Mouse (Mus musculus) embryonic facial prominence, embryonic 14.5 days (tissue): ENCODE measurements around the gene Olfr1030. TPM values are rescaled to one million over a fixed set of nuclear protein-coding genes. Genes with fewer than 3 reads are reported as not detected.
"Not testable (repeated sequence)": the region's sequence is repeated elsewhere in the genome, so short reads cannot be mapped to it uniquely, and the experiment has no call there.

Source experiments
- ATAC-seq: fragments of 200-750 bp; cut with Nextera tagmentation; 2 replicates; pipeline ENCODE4 v1.8.0; 2017; ENCODE audit warnings: low read depth, moderate number of reproducible peaks, moderate TSS enrichment
- DNase-seq: peaks from one replicate; pipeline ENCODE4 v3.0.0-alpha.2; 2015; ENCODE audit warnings: low spot score
- H3K27ac ChIP-seq: fragments of 300-500 bp; sonication (generic); replicated peaks from 2 replicates; pipeline ENCODE4 v1.5.1; 2014; ENCODE audit warnings: low read depth, mild to moderate bottlenecking, low read length, moderate library complexity
- H3K27me3 ChIP-seq: fragments of 300-500 bp; sonication (generic); replicated peaks from 2 replicates; pipeline ENCODE4 v1.6.1; 2014; ENCODE audit warnings: low read length; ENCODE audit not compliant: control insufficient read depth, insufficient read depth
- H3K36me3 ChIP-seq: fragments of 300-500 bp; sonication (generic); 2 replicates; pipeline ENCODE4 v1.6.1; 2014; ENCODE audit warnings: low read length, mixed read lengths; ENCODE audit not compliant: control insufficient read depth, insufficient read depth
- H3K4me1 ChIP-seq: fragments of 300-500 bp; sonication (generic); 2 replicates; pipeline ENCODE4 v1.6.1; 2014; ENCODE audit warnings: antibody characterized with exemption, low read length; ENCODE audit not compliant: control insufficient read depth, insufficient read depth
- H3K4me2 ChIP-seq: fragments of 300-500 bp; sonication (generic); 2 replicates; pipeline ENCODE4 v1.6.1; 2014; ENCODE audit warnings: low read depth, mild to moderate bottlenecking, low read length, moderate library complexity, mixed read lengths
- H3K4me3 ChIP-seq: fragments of 300-500 bp; sonication (generic); 2 replicates; pipeline ENCODE4 v1.5.1; 2014; ENCODE audit warnings: low read depth, mild to moderate bottlenecking, low read length
- H3K9ac ChIP-seq: fragments of 300-500 bp; sonication (generic); 2 replicates; pipeline ENCODE4 v1.6.1; 2014; ENCODE audit warnings: low read depth, mild to moderate bottlenecking, low read length, moderate library complexity, mixed read lengths
- H3K9me3 ChIP-seq: fragments of 300-500 bp; sonication (generic); 2 replicates; pipeline ENCODE4 v1.6.1; 2016; ENCODE audit warnings: low read length; ENCODE audit not compliant: control insufficient read depth
- WGBS: fragments of 180-500 bp; shearing (Covaris S2); extraction: QIAGEN DNeasy Blood & Tissue Kit; methylation state at CpG from one replicate; pipeline ENCODE4 v1.1.7; 2014; 5-methylcytosine and 5-hydroxymethylcytosine counted together
- polyA plus RNA-seq: library from polyadenylated mRNA; unstranded; fragments of >200 nt; fragmentation: Nextera tagmentation; extraction: Ambion mirVana; gene quantifications from 2 replicates; pipeline ENCODE4 v1.2.1, GENCODE M21; 2014

Gene Olfr1030
- polyA plus RNA-seq = 0.07 TPM in 1 of 2 replicates, not detected in the other

GRCm38 (mm10) chr2:85978976-85979375, at the start of gene Olfr1030:
Olfr1030 (plus strand) TSS chr2:85979276.
- Histone ChIP-seq H3K4me3 (no peak within 1 kb of the TSS), H3K36me3 (no peaks in the 10 kb centered on the region), H3K27me3 (no peaks in the 10 kb centered on the region), H3K9ac (no peak within 1 kb of the TSS), H3K4me2 (no peak within 1 kb of the TSS), H3K4me1 (no peaks in the 10 kb centered on the region), H3K9me3 (no peaks in the 10 kb centered on the region), H3K27ac (no peak within 1 kb of the TSS)
- DNase-seq = no peak
- ATAC-seq = no peak
- 61% methylated on average over 1 of the region's 1 CpGs for WGBS

DNA sequence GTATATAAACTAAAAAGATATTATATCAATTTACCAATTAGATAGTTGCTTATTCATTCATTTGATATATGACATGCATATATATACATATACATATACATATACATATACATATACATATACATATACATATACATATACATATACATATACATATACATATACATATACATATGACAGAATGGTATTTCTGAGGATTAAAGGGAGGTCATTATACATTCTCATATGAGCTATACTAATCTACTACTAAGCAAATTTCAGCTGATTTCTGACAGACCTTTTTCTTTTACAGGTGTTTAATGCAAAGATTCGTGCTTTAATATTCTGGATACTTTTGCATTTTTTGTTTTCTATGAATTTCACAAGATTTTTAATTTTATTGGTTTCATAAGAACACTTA, 28.9 kb upstream of the Olfr1030 start, which contains the start of gene Olfr1028:
TSS of gene Olfr1028 (plus strand) at position 301 of the 400 bp plus-strand sequence.
- no peak for ATAC-seq
- no peak within 1 kb of the TSS for H3K4me3 ChIP-seq
- no peaks in the 10 kb centered on the region for H3K27me3 ChIP-seq
- no peak within 1 kb of the TSS for H3K4me2 ChIP-seq
- H3K36me3 ChIP-seq = no peaks in the 10 kb centered on the region
- no peak within 1 kb of the TSS for H3K27ac ChIP-seq
- no peak for DNase-seq
- no peaks in the 10 kb centered on the region for H3K9me3 ChIP-seq
- WGBS = 80% methylated on average over 1 of the region's 1 CpGs
- H3K9ac ChIP-seq = no peak within 1 kb of the TSS
- H3K4me1 ChIP-seq = no peaks in the 10 kb centered on the region

- Histone ChIP-seq H3K27me3 (no peaks in the 10 kb centered on the region), H3K4me2 (no peak within 1 kb of the TSS), H3K9me3 (no peaks in the 10 kb centered on the region), H3K4me3 (no peak within 1 kb of the TSS), H3K36me3 (no peaks in the 10 kb centered on the region), H3K4me1 (no peaks in the 10 kb centered on the region), H3K9ac (no peak within 1 kb of the TSS), H3K27ac (no peak within 1 kb of the TSS)
- WGBS = 83% methylated on average over 2 of the region's 2 CpGs
- ATAC-seq (no peak), DNase-seq (no peak)
Observed at GRCm38 (mm10) chr2:85973595-85973994, 5.5 kb upstream of the Olfr1030 start, which contains the start of gene Olfr1029. Olfr1029 (plus strand) TSS chr2:85973895.

DNA sequence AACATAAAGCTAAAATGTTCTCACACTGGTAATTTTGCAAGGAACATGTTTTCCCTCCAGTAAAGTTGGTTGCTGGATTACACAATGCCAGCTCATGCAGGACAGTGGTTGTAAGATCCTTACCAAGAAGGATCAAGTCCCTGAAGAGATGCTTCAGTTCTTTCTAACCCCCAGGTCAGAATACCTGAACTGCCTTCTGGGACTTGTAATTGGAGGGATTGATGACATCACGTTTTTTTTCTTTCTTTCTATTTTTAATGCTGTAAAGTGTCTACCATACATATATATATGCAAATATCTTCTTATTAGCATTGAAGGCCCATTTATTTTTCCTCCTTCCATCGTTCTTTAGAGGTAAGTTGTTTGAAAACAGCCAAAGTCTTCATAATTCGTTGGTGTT, 10.9 kb downstream of the Olfr1030 start, which contains the start of gene Olfr1031:
TSS of gene Olfr1031 (plus strand) at position 301 of the 400 bp plus-strand sequence.
- Histone ChIP-seq H3K4me2 (no peak within 1 kb of the TSS), H3K4me3 (no peak within 1 kb of the TSS), H3K27ac (no peak within 1 kb of the TSS), H3K27me3 (no peaks in the 10 kb centered on the region), H3K9ac (no peak within 1 kb of the TSS), H3K36me3 (no peaks in the 10 kb centered on the region), H3K4me1 (no peaks in the 10 kb centered on the region), H3K9me3 (no peaks in the 10 kb centered on the region)
- DNase-seq (no peak), ATAC-seq (no peak)
- WGBS = 50% methylated on average over 3 of the region's 3 CpGs

DNA sequence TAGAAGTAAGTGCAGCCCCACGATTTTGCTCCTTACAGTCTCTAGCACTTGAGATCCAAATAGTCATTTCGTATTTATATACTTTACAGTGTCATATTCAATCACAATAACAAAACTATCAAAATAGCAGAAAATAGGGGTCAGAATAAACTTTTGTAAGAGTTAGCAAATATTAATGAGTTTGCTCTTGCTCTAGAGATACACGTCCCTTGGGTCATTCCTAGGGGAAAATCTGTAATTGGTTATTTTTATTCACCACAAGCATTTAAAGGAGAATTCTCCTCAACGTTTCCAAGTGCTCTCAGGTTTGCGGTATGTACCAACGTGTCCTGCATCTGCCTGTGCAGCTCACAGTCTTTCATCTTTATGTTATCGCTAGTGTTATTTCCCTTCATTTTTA, 26.2 kb downstream of the Olfr1030 start, which contains the start of gene Olfr1032:
TSS of gene Olfr1032 (plus strand) at position 301 of the 400 bp plus-strand sequence.
- Histone ChIP-seq H3K4me2 (no peak within 1 kb of the TSS), H3K4me1 (no peaks in the 10 kb centered on the region), H3K9me3 (no peaks in the 10 kb centered on the region), H3K27me3 (no peaks in the 10 kb centered on the region), H3K36me3 (no peaks in the 10 kb centered on the region), H3K9ac (no peak within 1 kb of the TSS), H3K4me3 (no peak within 1 kb of the TSS), H3K27ac (no peak within 1 kb of the TSS)
- no peak for DNase-seq
- 75% methylated on average over 7 of the region's 7 CpGs for WGBS
- ATAC-seq = no peak

DNA sequence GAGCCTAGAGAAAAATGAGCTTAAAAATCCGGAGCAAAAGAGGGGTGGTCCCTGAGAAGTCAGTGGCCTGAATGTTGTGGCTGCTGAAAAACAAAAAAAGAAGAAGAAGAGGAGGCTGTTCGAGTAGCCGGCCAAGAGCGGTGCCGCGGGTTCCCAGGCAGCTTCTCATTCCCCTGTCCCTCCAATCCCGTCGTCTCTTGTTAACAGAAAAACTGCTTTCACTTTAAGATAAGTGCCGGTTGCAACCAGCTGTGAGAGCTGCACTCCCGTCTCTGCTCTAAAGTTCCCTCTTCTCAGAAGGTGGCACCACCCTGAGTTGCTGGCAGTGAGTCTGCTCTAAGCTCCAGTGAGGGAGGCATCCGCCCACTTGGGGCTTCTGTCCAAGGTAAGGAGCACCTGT, 41.3 kb downstream of the Olfr1030 start, which contains the start of gene Olfr1033:
TSS of gene Olfr1033 (plus strand) at position 228 of the 400 bp plus-strand sequence.
- H3K9ac ChIP-seq = peak within 1 kb of the TSS; percentile 51

DNA sequence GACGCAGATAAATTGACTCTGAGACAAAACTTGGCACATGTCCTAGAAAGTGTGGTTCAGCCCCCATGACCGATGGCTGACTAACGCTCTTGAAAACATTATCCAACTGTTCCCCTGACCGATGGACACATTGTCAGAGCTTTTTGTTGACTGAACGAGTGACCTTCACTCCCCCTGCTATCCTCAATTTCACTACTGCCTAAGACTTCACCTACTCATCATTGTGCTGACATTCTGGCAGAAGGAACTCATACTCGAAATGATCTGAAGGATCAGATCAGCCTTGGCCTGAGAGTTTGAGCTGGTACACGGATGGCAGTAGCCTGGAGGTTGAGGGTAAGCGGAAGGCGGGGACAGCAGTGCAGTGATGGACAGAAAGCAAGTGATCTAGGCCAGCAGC, 42.4 kb downstream of the Olfr1030 start:
- H3K4me2 ChIP-seq, DNase-seq, ATAC-seq, H3K4me1 ChIP-seq, H3K9me3 ChIP-seq, H3K27ac ChIP-seq, H3K4me3 ChIP-seq, H3K36me3 ChIP-seq, H3K9ac ChIP-seq, H3K27me3 ChIP-seq: not testable (repeated sequence)
- 73% methylated on average over 3 of the region's 9 CpGs for WGBS

More for the DNA sequence above, 41.3 kb downstream of the Olfr1030 start, which contains the start of gene Olfr1033:
- not testable (repeated sequence) for H3K27me3 ChIP-seq, H3K9me3 ChIP-seq, H3K27ac ChIP-seq, H3K36me3 ChIP-seq, H3K4me1 ChIP-seq, ATAC-seq
- DNase-seq = peak; percentile 66
- H3K4me2 ChIP-seq = peak within 1 kb of the TSS; percentile 48
- peak within 1 kb of the TSS; percentile 35 for H3K4me3 ChIP-seq
- 2% methylated on average over 10 of the region's 11 CpGs for WGBS
